Mouse (Mus musculus) C2C12 (cell line): Measurements from ENCODE around the gene Foxn1. TPM values are rescaled to one million over a fixed set of nuclear protein-coding genes. Genes with fewer than 3 reads are reported as not detected.

Experiments used
- H3K27me3 ChIP-seq: one replicate; pipeline ENCODE4 v1.6.1; 2011; ENCODE audit not compliant: control insufficient read depth, insufficient read depth, insufficient read length
- H3K36me3 ChIP-seq: one replicate; pipeline ENCODE4 v1.6.1; 2011; ENCODE audit not compliant: control insufficient read depth, insufficient read depth
- H3K4me3 ChIP-seq: one replicate; pipeline ENCODE4 v1.5.1; 2011; ENCODE audit warnings: mild to moderate bottlenecking, control low read depth; ENCODE audit not compliant: poor library complexity, insufficient read depth, severe bottlenecking
- H3K79me2 ChIP-seq: one replicate; pipeline ENCODE4 v1.6.1; 2011; ENCODE audit not compliant: control insufficient read depth, insufficient read depth
- H3K79me3 ChIP-seq: one replicate; pipeline ENCODE4 v1.6.1; 2011; ENCODE audit warnings: low read depth, control low read depth
- H3ac ChIP-seq: one replicate; pipeline ENCODE3; 2011; ENCODE audit warnings: low read depth; ENCODE audit not compliant: control insufficient read depth, insufficient read length
- CEBPB ChIP-seq: IDR thresholded peaks from one replicate; pipeline ENCODE4 v1.6.1; 2011; ENCODE audit warnings: low read depth, mild to moderate bottlenecking, control low read depth, moderate library complexity
- CTCF ChIP-seq: IDR thresholded peaks from one replicate; pipeline ENCODE4 v1.5.1; 2011; ENCODE audit not compliant: control insufficient read depth, insufficient read depth, insufficient read length
- FOSL1 ChIP-seq: IDR thresholded peaks from one replicate; pipeline ENCODE4 v1.8.0; 2011; ENCODE audit warnings: mild to moderate bottlenecking, low read length; ENCODE audit not compliant: poor library complexity, insufficient read depth, severe bottlenecking
- MAX ChIP-seq: IDR thresholded peaks from one replicate; pipeline ENCODE4 v1.6.1; 2011; ENCODE audit warnings: mild to moderate bottlenecking, control low read depth
- MYOD1 ChIP-seq: IDR thresholded peaks from one replicate; pipeline ENCODE4 v1.6.1; 2011; ENCODE audit warnings: low read depth; ENCODE audit not compliant: control insufficient read depth, insufficient read length
- MYOG ChIP-seq: IDR thresholded peaks from one replicate; pipeline ENCODE4 v1.6.1; 2011; ENCODE audit not compliant: control insufficient read depth, insufficient read length; ENCODE audit errors: extremely low read depth
- USF1 ChIP-seq: IDR thresholded peaks from one replicate; pipeline ENCODE4 v1.6.1; 2011; ENCODE audit warnings: low read depth, mild to moderate bottlenecking, control low read depth, moderate library complexity
- polyA plus RNA-seq: library from polyadenylated mRNA; unstranded; fragments of >200 nt; fragmentation: generic; extraction: Trizol; gene quantifications from one replicate; pipeline ENCODE4 v1.2.1, GENCODE M21; 2012; ENCODE audit warnings: missing spikeins

Gene Foxn1
- polyA plus RNA-seq, 1 experiment, result 0.39 TPM

- H3K36me3 ChIP-seq, result peaks cover 93% of the 10 kb centered on the region
Observed at GRCm38 (mm10) chr11:78310861-78311511, 75.4 kb downstream of the Foxn1 start.

More at GRCm38 (mm10) chr11:78310861-78311511, 75.4 kb downstream of the Foxn1 start:
- no peak for TF ChIP-seq FOSL1
- no peak for TF ChIP-seq CTCF
- TF ChIP-seq CEBPB, result no peak
- TF ChIP-seq USF1, result no peak
- TF ChIP-seq MYOD1, result no peak
- no peak for TF ChIP-seq MYOG
- TF ChIP-seq MAX, result no peak
- Histone ChIP-seq H3K4me3 (no peak overlapping the region), H3ac (no peak overlapping the region), H3K27me3 (no peaks in the 10 kb centered on the region), H3K79me2 (peaks cover 38% of the 10 kb centered on the region), H3K79me3 (peaks cover 21% of the 10 kb centered on the region)

Other genes with a start within 250 kb of the Foxn1 start
- gene Traf4, start 221.0 kb downstream of the Foxn1 start, polyA plus RNA-seq, result 99.8 TPM
- 8.9 TPM for gene Nek8, start 209.9 kb downstream of the Foxn1 start, polyA plus RNA-seq
- gene Tlcd1, start 209.8 kb downstream of the Foxn1 start, polyA plus RNA-seq, result 15.9 TPM
- 4,612 TPM for gene Rpl23a, start 203.0 kb downstream of the Foxn1 start, polyA plus RNA-seq
- gene Rab34, start 198.1 kb downstream of the Foxn1 start, polyA plus RNA-seq, result 182 TPM
- gene Proca1, start 193.2 kb downstream of the Foxn1 start, polyA plus RNA-seq, result 0.18 TPM
- gene Sdf2, start 140.8 kb downstream of the Foxn1 start, polyA plus RNA-seq, result 76.8 TPM
- 33.9 TPM for gene Supt6, start 140.6 kb downstream of the Foxn1 start, polyA plus RNA-seq
- 82.8 TPM for gene 2610507B11Rik, start 124.8 kb downstream of the Foxn1 start, polyA plus RNA-seq
- gene BC030499, start 95.7 kb downstream of the Foxn1 start, polyA plus RNA-seq, result 0.02 TPM
- 33.1 TPM for gene Spag5, start 85.0 kb downstream of the Foxn1 start, polyA plus RNA-seq
- gene Aldoc, start 63.6 kb downstream of the Foxn1 start, polyA plus RNA-seq, result 0.91 TPM
- 37.1 TPM for gene Pigs, start 58.1 kb downstream of the Foxn1 start, polyA plus RNA-seq
- gene Unc119, start 43.1 kb downstream of the Foxn1 start, polyA plus RNA-seq, result 29.5 TPM
- gene Slc13a2, start 35.7 kb upstream of the Foxn1 start, polyA plus RNA-seq, result not detected
- 7.3 TPM for gene Slc46a1, start 79.1 kb upstream of the Foxn1 start, polyA plus RNA-seq
- 0.19 TPM for gene Sarm1, start 111.2 kb upstream of the Foxn1 start, polyA plus RNA-seq
- not detected for gene Vtn, start 112.5 kb upstream of the Foxn1 start, polyA plus RNA-seq
- gene Sebox, start 116.9 kb upstream of the Foxn1 start, polyA plus RNA-seq, result 0.02 TPM
- 41.3 TPM for gene Tmem199, start 125.6 kb upstream of the Foxn1 start, polyA plus RNA-seq
- gene Poldip2, start 125.6 kb upstream of the Foxn1 start, polyA plus RNA-seq, result 111 TPM
- gene Tnfaip1, start 149.8 kb upstream of the Foxn1 start, polyA plus RNA-seq, result 60.7 TPM
- gene Ift20, start 149.8 kb upstream of the Foxn1 start, polyA plus RNA-seq, result 61.1 TPM
- gene Tmem97, start 164.2 kb upstream of the Foxn1 start, polyA plus RNA-seq, result 164 TPM